Mouse (Mus musculus): ENCODE data around the gene Tomm6. TPM values are rescaled to one million over a fixed set of nuclear protein-coding genes. Genes with fewer than 3 reads are reported as not detected.

Tomm6 gene
- polyA plus RNA-seq (2012), result 8.2 and 11.4 TPM in 2 replicates

GRCm38 (mm10) chr17:47688344-47688607, at the start of gene Tomm6:
TSS of gene Tomm6 (minus strand) at chr17:47688386.
- peaks cover 18% of the 10 kb centered on the region for H3K27me3 ChIP-seq (ENCODE audit: control insufficient read depth)
- H3K36me3 ChIP-seq (ENCODE audit: control insufficient read depth), result peaks cover 35% of the 10 kb centered on the region
- TF ChIP-seq TAL1 (IDR thresholded peaks at IDR 0.05; ENCODE audit: low read length), result no peak
- no peak for TF ChIP-seq GATA1 (IDR thresholded peaks at IDR 0.05; ENCODE audit: low read length)
- H3K4me1 ChIP-seq (ENCODE audit: control insufficient read depth), result peaks cover 45% of the 10 kb centered on the region
- H3K9me3 ChIP-seq (ENCODE audit: control insufficient read depth, low read length), result no peaks in the 10 kb centered on the region
- H3K4me3 ChIP-seq (replicated peaks), result peak within 1 kb of the TSS; percentile 83

- Histone ChIP-seq H3K36me3 (ENCODE audit: control insufficient read depth) (no peaks in the 10 kb centered on the region), H3K4me3 (replicated peaks) (peak overlapping the region; percentile 75), H3K9me3 (ENCODE audit: control insufficient read depth, low read length) (no peaks in the 10 kb centered on the region), H3K4me1 (ENCODE audit: control insufficient read depth) (peaks cover 33% of the 10 kb centered on the region), H3K27me3 (ENCODE audit: control insufficient read depth) (peaks cover 27% of the 10 kb centered on the region)
- TF ChIP-seq TAL1 (IDR thresholded peaks at IDR 0.05; ENCODE audit: low read length), result no peak
- TF ChIP-seq GATA1 (IDR thresholded peaks at IDR 0.05; ENCODE audit: low read length), result no peak
These were observed 49.3 kb upstream of the Tomm6 start for GRCm38 (mm10) chr17:47737271-47738065.

- TF ChIP-seq TAL1 (IDR thresholded peaks at IDR 0.05; ENCODE audit: low read length) (no peak), GATA1 (IDR thresholded peaks at IDR 0.05; ENCODE audit: low read length) (no peak)
- Histone ChIP-seq H3K36me3 (ENCODE audit: control insufficient read depth) (no peaks in the 10 kb centered on the region), H3K9me3 (ENCODE audit: control insufficient read depth, low read length) (no peaks in the 10 kb centered on the region), H3K4me3 (replicated peaks) (peak within 1 kb of the TSS; percentile 75), H3K27me3 (ENCODE audit: control insufficient read depth) (peaks cover 27% of the 10 kb centered on the region), H3K4me1 (ENCODE audit: control insufficient read depth) (peaks cover 31% of the 10 kb centered on the region)
These were observed 48.7 kb upstream of the Tomm6 start, which contains the start of gene Tfeb for GRCm38 (mm10) chr17:47736856-47737255. TSS of gene Tfeb (plus strand) at chr17:47737030.

GRCm38 (mm10) chr17:47735553-47736100, 47.4 kb upstream of the Tomm6 start:
- peaks cover 31% of the 10 kb centered on the region for H3K4me1 ChIP-seq (ENCODE audit: control insufficient read depth)
- TF ChIP-seq GATA1 (IDR thresholded peaks at IDR 0.05; ENCODE audit: low read length) (no peak), TAL1 (IDR thresholded peaks at IDR 0.05; ENCODE audit: low read length) (no peak)
- H3K36me3 ChIP-seq (ENCODE audit: control insufficient read depth), result no peaks in the 10 kb centered on the region
- H3K27me3 ChIP-seq (ENCODE audit: control insufficient read depth), result peaks cover 27% of the 10 kb centered on the region
- no peak overlapping the region for H3K4me3 ChIP-seq (replicated peaks)
- H3K9me3 ChIP-seq (ENCODE audit: control insufficient read depth, low read length), result no peaks in the 10 kb centered on the region

- no peak for TF ChIP-seq GATA1 (IDR thresholded peaks at IDR 0.05; ENCODE audit: low read length)
- no peak for TF ChIP-seq TAL1 (IDR thresholded peaks at IDR 0.05; ENCODE audit: low read length)
- no peaks in the 10 kb centered on the region for H3K36me3 ChIP-seq (ENCODE audit: control insufficient read depth)
- H3K27me3 ChIP-seq (ENCODE audit: control insufficient read depth), result peaks cover 2% of the 10 kb centered on the region; the same call in 1 of the 2 replicates
- H3K4me1 ChIP-seq (ENCODE audit: control insufficient read depth), result no peaks in the 10 kb centered on the region
- H3K9me3 ChIP-seq (ENCODE audit: control insufficient read depth, low read length), result no peaks in the 10 kb centered on the region
- no peak overlapping the region for H3K4me3 ChIP-seq (replicated peaks)
These were observed 42.7 kb upstream of the Tomm6 start for GRCm38 (mm10) chr17:47730633-47731575.

GRCm38 (mm10) chr17:47726566-47726965, 38.4 kb upstream of the Tomm6 start, which contains the start of gene Pgc:
TSS of gene Pgc (plus strand) at chr17:47726842.
- Histone ChIP-seq H3K27me3 (ENCODE audit: control insufficient read depth) (peaks cover 2% of the 10 kb centered on the region; the same call in 1 of the 2 replicates), H3K4me1 (ENCODE audit: control insufficient read depth) (no peaks in the 10 kb centered on the region), H3K4me3 (replicated peaks) (no peak within 1 kb of the TSS), H3K9me3 (ENCODE audit: control insufficient read depth, low read length) (no peaks in the 10 kb centered on the region), H3K36me3 (ENCODE audit: control insufficient read depth) (no peaks in the 10 kb centered on the region)
- no peak for TF ChIP-seq GATA1 (IDR thresholded peaks at IDR 0.05; ENCODE audit: low read length)
- TF ChIP-seq TAL1 (IDR thresholded peaks at IDR 0.05; ENCODE audit: low read length), result no peak

- Histone ChIP-seq H3K4me1 (ENCODE audit: control insufficient read depth) (no peaks in the 10 kb centered on the region), H3K9me3 (ENCODE audit: control insufficient read depth, low read length) (no peaks in the 10 kb centered on the region), H3K36me3 (ENCODE audit: control insufficient read depth) (no peaks in the 10 kb centered on the region), H3K27me3 (ENCODE audit: control insufficient read depth) (0 out of 2 replicates have a peak, but pooled peaks cover 1% of the 10 kb centered on the region), H3K4me3 (replicated peaks) (no peak overlapping the region)
- TF ChIP-seq TAL1 (IDR thresholded peaks at IDR 0.05; ENCODE audit: low read length) (no peak), GATA1 (IDR thresholded peaks at IDR 0.05; ENCODE audit: low read length) (no peak)
These were observed 33.0 kb upstream of the Tomm6 start for GRCm38 (mm10) chr17:47721183-47721582.

- 0 out of 2 replicates have a peak, but pooled peaks cover 3% of the 10 kb centered on the region for H3K27me3 ChIP-seq (ENCODE audit: control insufficient read depth)
These were observed 26.9 kb upstream of the Tomm6 start for GRCm38 (mm10) chr17:47715037-47715436.

More at GRCm38 (mm10) chr17:47715037-47715436, 26.9 kb upstream of the Tomm6 start:
- no peaks in the 10 kb centered on the region for H3K9me3 ChIP-seq (ENCODE audit: control insufficient read depth, low read length)
- TF ChIP-seq TAL1 (IDR thresholded peaks at IDR 0.05; ENCODE audit: low read length) (no peak), GATA1 (IDR thresholded peaks at IDR 0.05; ENCODE audit: low read length) (no peak)
- H3K36me3 ChIP-seq (ENCODE audit: control insufficient read depth), result no peaks in the 10 kb centered on the region
- no peak overlapping the region for H3K4me3 ChIP-seq (replicated peaks)
- H3K4me1 ChIP-seq (ENCODE audit: control insufficient read depth), result peaks cover under 1% of the 10 kb centered on the region

Measured in erythroblast, embryonic 14.5 days (primary cell).